Mouse (Mus musculus) cerebellum, adult 9-11 months (tissue): ENCODE results near the gene Qrsl1.

ENCODE experiments used
- DNase-seq: peaks from one replicate; pipeline ENCODE4 v3.0.0; 2022

Qrsl1 gene

GRCm38 (mm10) chr10:43856351-43856750 lies 45.2 kb downstream of the Qrsl1 start:
- no peak for DNase-seq

- no peak for DNase-seq
Measured at GRCm38 (mm10) chr10:43855916-43856315, 45.6 kb downstream of the Qrsl1 start.

DNA sequence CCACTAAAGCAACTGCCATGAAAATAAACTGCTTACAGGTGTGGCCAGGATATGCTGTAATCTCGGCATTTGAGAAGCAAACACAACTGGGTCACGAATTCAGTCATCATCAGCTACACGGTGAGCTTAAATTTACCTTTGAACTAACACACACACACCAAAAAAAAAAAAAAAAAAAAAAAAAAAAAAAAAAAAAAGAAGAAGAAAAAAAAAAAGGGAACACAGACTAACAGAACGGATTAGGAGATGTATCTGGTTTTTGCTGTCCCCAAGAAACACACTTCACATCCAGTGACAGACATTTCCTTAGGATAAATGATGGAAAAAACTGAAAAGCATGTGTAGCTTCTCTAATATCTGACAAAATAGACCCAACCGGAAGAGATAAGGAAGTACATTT lies 49.6 kb downstream of the Qrsl1 start:
- DNase-seq: no peak

DNA sequence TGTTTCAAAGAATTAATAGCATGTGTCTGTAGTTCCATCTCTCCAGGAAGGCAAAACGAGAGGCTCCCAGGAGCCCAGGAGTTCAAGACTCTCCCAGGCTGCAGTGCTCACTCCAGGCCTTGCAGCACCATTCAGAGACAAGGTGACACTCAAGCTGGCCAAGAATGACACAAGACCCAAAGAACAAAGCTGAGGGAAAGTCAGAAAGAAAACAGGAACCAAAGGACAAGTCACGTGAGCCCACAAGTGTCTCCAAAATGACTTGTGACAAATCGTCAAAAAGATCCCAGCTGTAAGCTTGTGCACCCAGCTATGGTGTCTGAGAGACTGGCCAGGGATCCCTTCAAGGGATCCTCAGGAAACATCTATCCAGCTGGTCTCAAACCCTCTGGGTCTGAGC lies 52.1 kb downstream of the Qrsl1 start:
- DNase-seq: no peak

- DNase-seq: no peak
Measured at GRCm38 (mm10) chr10:43846141-43846622, 55.4 kb downstream of the Qrsl1 start.

DNA sequence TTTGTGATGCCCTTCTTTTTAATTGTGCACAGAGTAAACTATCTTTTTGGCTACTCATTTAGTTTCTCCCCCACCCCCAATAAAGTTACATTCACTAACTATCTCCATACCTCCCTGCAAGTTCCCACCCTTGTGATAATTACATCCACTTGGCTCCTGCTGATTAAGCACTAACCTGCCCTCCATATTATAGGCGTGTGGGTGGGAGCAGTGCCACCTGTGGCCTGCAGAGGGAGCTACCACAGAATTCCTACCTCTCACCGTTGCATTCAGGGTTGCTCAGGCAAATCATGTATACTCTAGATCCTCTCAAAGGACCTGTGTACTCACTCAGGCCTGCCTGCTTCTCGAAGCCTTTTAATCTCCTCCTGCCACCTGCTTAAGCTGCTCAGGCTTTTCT lies 56.1 kb downstream of the Qrsl1 start:
- DNase-seq: no peak

GRCm38 (mm10) chr10:43841441-43841840 lies 60.1 kb downstream of the Qrsl1 start:
- DNase-seq: no peak

- no peak for DNase-seq
Measured at GRCm38 (mm10) chr10:43832868-43833267, 68.7 kb downstream of the Qrsl1 start.

DNA sequence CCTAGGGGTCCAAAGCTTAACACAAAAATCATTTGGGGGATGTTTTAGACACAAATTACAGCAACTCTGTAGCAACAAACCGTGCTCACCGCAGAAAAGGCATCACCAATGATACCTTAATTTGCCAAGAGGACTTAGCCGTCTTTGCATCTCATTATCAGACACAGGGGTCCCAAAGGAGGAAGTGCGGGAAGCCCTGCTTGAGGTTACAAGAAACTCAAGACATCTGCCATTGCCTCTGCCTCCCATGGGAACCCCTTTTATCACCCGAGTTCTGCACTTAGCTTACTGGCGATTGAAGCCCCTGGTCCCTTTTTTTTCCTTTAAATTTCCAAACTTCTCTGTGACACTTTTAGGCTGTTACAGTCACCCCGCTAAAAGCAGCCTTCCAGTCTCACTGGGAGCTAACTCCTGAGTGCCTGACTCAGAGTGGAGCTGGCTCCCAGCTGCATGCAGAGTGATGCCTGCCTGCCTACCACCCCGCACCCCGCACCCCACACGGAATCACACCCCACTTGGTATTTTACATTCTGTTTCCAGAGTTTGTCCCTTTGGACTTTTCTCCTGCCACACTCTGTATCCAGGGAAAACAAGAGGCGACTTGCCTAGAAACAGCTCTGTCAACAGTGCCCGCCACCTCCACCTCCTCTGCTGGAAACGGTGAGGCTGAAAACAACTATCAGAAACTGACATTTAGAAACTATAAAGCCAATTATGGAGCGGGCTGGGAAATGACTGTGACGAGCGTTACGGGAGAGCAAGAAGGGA lies 71.1 kb downstream of the Qrsl1 start:
- no peak for DNase-seq

GRCm38 (mm10) chr10:43828686-43829015 lies 72.9 kb downstream of the Qrsl1 start:
- DNase-seq: no peak

- DNase-seq: no peak
Measured at GRCm38 (mm10) chr10:43827958-43828685, 73.4 kb downstream of the Qrsl1 start.

- DNase-seq: no peak
Measured at GRCm38 (mm10) chr10:43826773-43827621, 74.5 kb downstream of the Qrsl1 start.

GRCm38 (mm10) chr10:43825696-43826095 lies 75.8 kb downstream of the Qrsl1 start:
- DNase-seq: no peak

GRCm38 (mm10) chr10:43824713-43825112 lies 76.8 kb downstream of the Qrsl1 start:
- DNase-seq: no peak
